Mouse (Mus musculus) c-Kit-positive CD71-positive TER-119-negative erythroid progenitor cells, embryonic 14.5 days (primary cell): ENCODE results near the gene Qrfp.
A peak's percentile ranks its signal among the peaks of the same experiment; 100 is the strongest.

ENCODE experiments used
- DNase-seq: peaks from one replicate; pipeline ENCODE4 v3.0.0-alpha.2; 2013; ENCODE audit warnings: low read depth

The Qrfp gene

GRCm38 (mm10) chr2:31810444-31810843, at the start of gene Qrfp:
Gene Qrfp (minus strand): TSS chr2:31810580.
- DNase-seq: no peak

DNA sequence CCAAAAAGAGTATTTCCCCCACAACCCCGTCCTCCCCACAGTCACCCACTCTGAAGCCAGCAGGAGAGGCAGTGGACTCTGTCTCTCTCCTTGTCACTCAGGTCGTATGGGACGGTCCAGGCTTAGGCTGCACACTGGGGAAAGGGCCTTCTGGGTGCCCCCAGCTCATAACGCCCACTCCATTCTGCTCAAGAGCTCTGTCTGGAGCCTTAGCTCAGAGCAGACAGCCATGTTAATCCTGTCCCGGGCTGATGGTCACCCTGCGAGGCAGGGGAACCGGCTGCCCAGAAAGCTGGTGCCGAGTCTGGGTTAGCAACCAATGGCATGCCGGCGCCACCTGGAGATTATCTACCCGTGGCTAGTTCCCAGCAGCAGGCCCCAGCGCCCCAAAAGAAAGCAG, 48.1 kb upstream of the Qrfp start:
- DNase-seq: no peak

DNA sequence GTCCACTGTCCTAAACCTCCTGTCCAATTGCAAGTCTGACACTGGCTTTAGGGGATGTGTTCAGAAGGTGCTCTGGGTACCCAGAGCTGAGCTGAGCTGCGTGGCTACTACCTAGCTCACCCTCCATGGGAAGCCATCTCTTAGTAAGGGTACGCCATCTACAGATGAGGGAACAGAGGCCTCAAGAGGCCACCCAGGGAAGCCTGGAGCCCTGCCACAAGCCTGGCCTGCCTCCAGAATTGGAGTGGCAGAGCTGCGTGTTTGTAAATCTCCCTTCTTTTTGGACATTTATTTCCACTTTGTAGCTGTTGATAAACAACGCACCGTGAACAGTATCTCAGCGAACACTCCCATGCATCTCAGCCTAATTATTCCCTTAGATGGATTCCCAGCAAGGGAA, 46.8 kb upstream of the Qrfp start:
- no peak for DNase-seq

- no peak for DNase-seq
Observed at GRCm38 (mm10) chr2:31855991-31856390, 45.6 kb upstream of the Qrfp start.

DNA sequence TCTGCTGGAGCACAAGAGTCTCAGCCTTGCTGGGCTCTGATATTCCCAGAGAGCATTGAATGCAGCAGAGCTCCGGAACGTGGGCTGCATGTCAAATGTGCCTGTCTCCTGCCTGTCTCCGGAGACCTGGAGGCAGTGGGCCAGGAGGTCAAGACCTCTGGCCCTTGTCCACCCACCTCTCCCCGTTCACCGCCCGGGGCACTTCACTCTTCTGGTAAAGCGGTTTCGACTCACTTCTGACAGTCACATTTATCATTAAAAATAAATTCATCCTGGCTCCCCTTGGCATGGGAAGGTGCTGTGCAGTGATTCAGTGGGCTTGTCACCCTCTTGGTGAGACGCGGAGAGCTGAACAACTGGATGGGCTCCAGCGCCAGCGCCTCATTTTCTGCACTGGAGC, 39.8 kb upstream of the Qrfp start:
- no peak for DNase-seq

GRCm38 (mm10) chr2:31847908-31848307, 37.5 kb upstream of the Qrfp start:
- peak; percentile 39 for DNase-seq

GRCm38 (mm10) chr2:31846692-31847660, 36.6 kb upstream of the Qrfp start:
- DNase-seq: no peak

DNA sequence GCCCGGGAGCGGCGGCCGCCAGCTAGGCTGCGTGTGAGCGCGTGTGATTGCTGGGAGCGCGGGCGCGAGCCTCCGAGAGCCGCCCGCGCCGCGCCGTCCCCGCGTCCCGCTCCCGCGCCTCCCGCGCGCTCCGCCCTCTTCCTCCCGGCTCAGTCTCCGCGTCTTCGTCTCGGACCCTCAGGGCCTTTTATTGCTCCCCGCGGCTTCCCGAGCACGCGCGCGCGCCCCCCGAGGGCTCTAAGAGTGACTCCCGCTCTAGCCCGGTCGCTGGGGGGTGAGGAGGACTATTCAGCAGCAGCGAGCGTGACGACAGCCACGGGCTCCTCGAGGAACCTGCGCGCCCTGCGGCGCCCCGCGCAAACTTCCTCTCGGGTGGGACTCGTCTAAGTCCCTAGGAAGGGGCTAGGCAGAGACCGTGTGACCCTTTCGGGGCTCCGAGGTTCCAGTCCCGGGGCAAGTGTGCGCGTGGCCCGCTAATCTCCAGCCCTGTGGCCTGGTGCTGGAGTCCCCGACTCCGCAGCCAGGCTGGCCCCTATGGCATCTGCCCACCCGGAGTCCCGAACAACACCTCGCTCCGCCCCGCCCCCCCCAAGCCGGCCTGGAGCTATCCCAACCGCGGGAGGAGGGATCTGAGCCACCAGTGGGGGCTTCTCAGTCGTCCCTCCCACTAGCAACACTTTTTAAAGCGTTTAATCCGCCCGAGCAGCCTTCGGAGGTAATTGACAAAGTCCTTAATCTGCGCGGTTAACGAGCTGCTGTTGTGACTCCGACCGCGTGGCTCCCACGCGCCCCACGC, 35.7 kb upstream of the Qrfp start, which contains the start of gene Fibcd1:
TSS of gene Fibcd1 (minus strand) at position 110 of the 796 bp plus-strand sequence.
- no peak for DNase-seq

DNA sequence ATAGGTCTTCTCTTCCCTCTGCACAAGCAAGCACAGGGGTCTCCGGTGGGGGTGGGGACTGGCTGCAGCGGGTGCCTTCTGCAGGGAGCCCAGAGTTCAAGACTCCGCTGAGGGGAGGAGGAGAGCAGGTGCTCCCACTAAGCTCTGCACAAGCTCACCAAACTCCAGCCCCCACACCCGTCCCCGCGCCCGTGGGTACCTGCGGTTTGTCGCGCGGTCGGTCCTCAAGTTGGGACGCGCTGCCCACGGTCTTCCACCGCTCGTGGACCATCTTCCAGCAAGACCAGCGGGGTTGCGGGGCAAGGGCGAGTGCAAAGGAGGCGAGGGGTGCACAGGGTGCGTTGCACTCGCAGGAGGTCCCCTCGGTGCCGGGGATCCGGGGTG, 35.1 kb upstream of the Qrfp start:
- no peak for DNase-seq

GRCm38 (mm10) chr2:31844729-31845136, 34.4 kb upstream of the Qrfp start:
- no peak for DNase-seq

GRCm38 (mm10) chr2:31838868-31839267, 28.5 kb upstream of the Qrfp start:
- no peak for DNase-seq

GRCm38 (mm10) chr2:31836985-31837384, 26.6 kb upstream of the Qrfp start:
- DNase-seq: no peak

DNA sequence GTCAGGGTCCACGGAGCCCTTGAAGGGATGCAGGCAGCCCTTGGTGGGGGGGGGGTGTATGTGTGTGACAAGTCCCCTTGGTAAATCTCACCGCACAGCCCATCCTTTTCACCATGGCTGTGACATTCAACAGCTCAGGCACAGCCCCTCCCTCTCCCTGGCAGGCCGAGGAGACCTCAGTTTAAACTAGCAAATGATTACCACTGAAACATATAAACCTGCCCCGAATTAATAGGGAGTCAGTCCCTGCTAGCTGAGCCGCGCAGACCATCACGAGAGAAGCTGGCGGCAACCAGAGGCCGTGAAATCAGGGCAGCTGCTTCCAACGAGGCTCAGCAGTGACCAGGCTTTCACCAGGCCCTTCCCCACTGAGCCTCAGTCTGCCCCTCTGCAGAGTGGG, 25.7 kb upstream of the Qrfp start:
- no peak for DNase-seq

DNA sequence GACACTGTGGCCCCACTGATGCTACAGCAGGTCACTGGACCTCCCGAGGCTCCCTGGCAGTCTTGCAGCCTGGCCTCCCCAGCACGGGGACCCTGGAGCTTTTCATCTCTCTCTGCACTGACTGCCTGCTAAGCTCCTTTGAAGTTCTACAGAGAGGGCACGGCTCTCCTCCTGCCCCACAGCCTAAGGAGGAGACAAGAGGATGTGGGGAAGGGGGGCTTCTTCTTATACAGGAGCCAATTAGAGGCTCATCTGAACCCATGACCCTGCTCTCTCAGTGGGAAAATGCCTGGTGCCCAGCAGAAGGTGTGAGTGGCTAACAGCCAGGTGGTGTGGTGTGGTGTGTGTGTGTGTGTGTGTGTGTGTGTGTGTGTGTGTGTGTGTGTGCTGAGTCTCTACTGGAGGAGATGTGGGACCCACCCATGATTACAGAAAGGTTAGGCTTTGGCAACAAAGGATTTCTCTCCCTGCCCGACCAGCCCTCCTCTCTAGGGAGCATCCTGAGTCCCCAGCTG, 18.0 kb upstream of the Qrfp start:
- DNase-seq: no peak

DNA sequence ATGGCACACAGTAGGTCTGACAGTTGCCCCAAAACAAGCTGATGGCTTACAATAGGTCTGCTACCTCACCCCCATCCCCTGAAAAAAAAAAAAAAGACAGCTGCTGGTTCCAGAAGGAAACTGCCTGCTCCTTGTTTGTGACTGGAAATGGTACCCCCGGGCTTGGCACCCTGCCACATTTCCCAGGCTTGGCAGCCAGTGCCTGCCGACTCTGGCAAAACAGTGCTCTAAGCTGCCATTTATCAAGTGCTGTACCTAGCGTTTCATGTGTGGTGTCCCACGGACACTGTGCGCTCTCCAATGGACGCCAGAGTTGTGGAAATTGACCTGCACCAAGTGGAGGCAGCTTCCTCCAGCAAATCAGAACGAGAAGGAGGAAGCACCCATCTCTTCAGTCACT, 17.5 kb upstream of the Qrfp start:
- DNase-seq: no peak

DNA sequence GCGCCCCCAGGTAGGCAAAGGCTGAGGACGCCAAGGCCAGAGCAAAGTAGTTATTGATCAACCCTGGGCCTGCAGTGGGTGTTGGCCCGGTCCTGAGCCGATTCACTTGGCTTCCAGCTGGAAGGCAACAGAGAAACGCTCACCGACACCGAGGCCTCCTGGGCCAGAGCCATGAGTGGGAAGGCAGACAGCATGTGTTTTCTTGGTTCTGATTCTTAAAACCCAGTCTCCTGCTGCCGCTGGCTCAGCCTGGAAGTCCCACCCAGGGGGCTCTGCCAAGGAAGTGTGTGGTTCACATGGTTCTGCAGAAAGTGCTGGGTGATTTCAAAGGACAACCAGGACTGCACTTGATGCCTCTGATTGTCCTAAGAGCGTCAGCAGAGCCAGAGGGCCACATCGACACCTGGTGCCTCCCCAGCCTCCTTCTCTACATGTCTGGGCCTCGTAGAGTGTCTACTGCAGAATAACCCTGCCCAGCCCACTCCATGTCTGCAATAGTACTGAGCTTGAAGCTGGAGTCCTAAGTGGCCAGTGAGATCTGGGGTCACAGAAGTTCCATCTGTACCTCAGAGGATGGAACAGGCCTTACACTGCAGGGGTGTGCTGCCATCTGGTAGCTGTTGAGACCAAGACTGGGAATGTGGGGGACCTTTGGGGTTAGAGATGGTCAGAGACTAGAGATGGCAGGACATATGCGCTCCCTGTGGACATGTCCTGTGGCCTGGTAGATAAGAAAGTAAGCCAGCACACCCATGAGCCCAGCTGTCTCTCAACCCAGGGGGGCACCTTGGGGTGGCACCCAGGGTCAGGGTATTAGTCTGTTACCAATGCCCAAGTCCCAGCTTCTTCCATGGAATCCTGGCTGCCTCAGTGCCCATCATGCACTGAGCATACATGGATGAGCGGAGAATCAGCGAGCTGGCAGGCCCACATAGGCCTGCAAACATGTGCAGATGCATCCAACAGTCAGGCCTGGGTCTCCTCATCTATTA, 16.0 kb upstream of the Qrfp start:
- DNase-seq: no peak

GRCm38 (mm10) chr2:31825469-31825911, 15.1 kb upstream of the Qrfp start:
- DNase-seq: no peak

- DNase-seq: no peak
Observed at GRCm38 (mm10) chr2:31823933-31824730, 13.8 kb upstream of the Qrfp start.

- DNase-seq: no peak
Observed at GRCm38 (mm10) chr2:31822524-31823371, 12.4 kb upstream of the Qrfp start.

- peak; percentile 24 for DNase-seq
Observed at GRCm38 (mm10) chr2:31815367-31815766, 5.0 kb upstream of the Qrfp start.
